Mouse (Mus musculus) stomach, postnatal 0 days (tissue): ENCODE measurements around the gene Cfap299.

Source experiments
- CTCF ChIP-seq: IDR thresholded peaks from 2 replicates; pipeline ENCODE4 v1.5.1; 2016; ENCODE audit warnings: antibody characterized with exemption, low read depth, mild to moderate bottlenecking, moderate library complexity
- EP300 ChIP-seq: optimal IDR thresholded peaks from 2 replicates; pipeline ENCODE3; 2016; ENCODE audit warnings: antibody characterized with exemption

- TF ChIP-seq CTCF (no peak), EP300 (no peak)
These were observed 459.5 kb downstream of the Cfap299 start for GRCm38 (mm10) chr5:98788568-98788967.
